Mouse (Mus musculus): ENCODE results near the gene Plxnb1. TPM values are rescaled to one million over a fixed set of nuclear protein-coding genes. Genes with fewer than 3 reads are reported as not detected.

The Plxnb1 gene
- total and polyA plus RNA-seq, 3 experiments = under 0.01 TPM; not detected in 2

- no peak overlapping the region for H3K4me2 ChIP-seq (ENCODE audit: insufficient read depth, low read depth, poor library complexity, severe bottlenecking)
- no peaks in the 10 kb centered on the region for H3K79me2 ChIP-seq (replicated peaks; ENCODE audit: control insufficient read depth, extremely low read depth, insufficient read depth, poor library complexity, severe bottlenecking)
- no peak for DNase-seq (ENCODE audit: extremely low read depth)
- H3K36me3 ChIP-seq (replicated peaks in 1 of 2; ENCODE audit: control insufficient read depth in 1 of 2, insufficient read depth in 1 of 2, low read length in 1 of 2) = peaks cover 0 to under 1% of the 10 kb centered on the region in 2 experiments
- TF ChIP-seq UBTF (IDR thresholded peaks at IDR 0.05; ENCODE audit: low read depth, low read length) (no peak), USF1 (IDR thresholded peaks at IDR 0.05; ENCODE audit: low read depth, low read length) (no peak), E2F4 (IDR thresholded peaks at IDR 0.05; ENCODE audit: insufficient replicate concordance, low read depth, low read length) (no peak), MXI1 (IDR thresholded peaks at IDR 0.05; ENCODE audit: low read depth, low read length) (no peak), ELF1 (IDR thresholded peaks at IDR 0.05; ENCODE audit: low read depth, low read length) (no peak), TCF12 (IDR thresholded peaks at IDR 0.05; ENCODE audit: low read depth, low read length) (no peak), CTCF (conservative IDR thresholded peaks at IDR 0.05 in 1 of 2, IDR thresholded peaks at IDR 0.05 in 1 of 2; ENCODE audit: low read depth in 2 of 2, low read length in 2 of 2) (no peak)
- no peak overlapping the region for H3K9ac ChIP-seq (ENCODE audit: insufficient read depth, low read depth)
- no peaks in the 10 kb centered on the region for H3K9me3 ChIP-seq (replicated peaks; ENCODE audit: low read length)
- peaks cover 4 to 9% of the 10 kb centered on the region in 2 experiments; a peak in 2 of 4 replicates for H3K4me1 ChIP-seq (ENCODE audit: control insufficient read depth in 1 of 2, insufficient read depth in 2 of 2)
- no peak overlapping the region for H3K27ac ChIP-seq (ENCODE audit: insufficient read depth, low read depth)
- dilution Hi-C loops (cut with MboI; ENCODE audit: extremely low pct_ligation_motif_present, extremely low pct_unique_long_range_greater_than_20kb, low sequenced_read_pairs) = no loop called here
- in situ Hi-C loops (cut with MboI; ENCODE audit: low pct_ligation_motif_present, low pct_unique_long_range_greater_than_20kb, low sequenced_read_pairs) = no loop called here
- H3K27me3 ChIP-seq (replicated peaks) = peaks cover 88% of the 10 kb centered on the region
- H3K4me3 ChIP-seq (replicated peaks in 1 of 3; ENCODE audit: low read depth in 2 of 3, low read length in 2 of 3, poor library complexity in 1 of 3) = no peak overlapping the region
Measured at GRCm38 (mm10) chr9:109098366-109098765, 3.2 kb downstream of the Plxnb1 start.

DNA sequence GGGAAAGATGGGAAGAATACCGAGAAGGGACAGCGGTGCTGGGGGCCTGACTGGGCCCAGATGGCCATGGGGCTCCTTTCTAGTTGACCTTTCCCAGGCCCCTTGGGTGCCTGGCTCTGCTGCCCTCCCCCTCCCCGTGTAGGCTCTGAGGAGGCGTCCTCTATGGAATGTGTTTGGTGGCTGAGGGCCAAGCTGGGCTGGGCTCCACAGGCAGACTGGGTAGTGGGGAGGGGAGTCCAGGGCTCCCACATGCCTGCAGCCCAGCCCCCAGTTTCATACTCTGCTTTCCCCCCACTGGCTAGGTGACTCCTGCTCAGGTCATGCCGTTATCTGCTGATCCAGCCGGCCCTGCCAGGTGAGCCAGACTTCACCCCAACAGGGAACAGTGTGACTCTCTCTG, 3.8 kb downstream of the Plxnb1 start:
- Histone ChIP-seq H3K79me2 (replicated peaks; ENCODE audit: control insufficient read depth, extremely low read depth, insufficient read depth, poor library complexity, severe bottlenecking) (no peaks in the 10 kb centered on the region), H3K4me2 (ENCODE audit: insufficient read depth, low read depth, poor library complexity, severe bottlenecking) (no peak overlapping the region), H3K4me1 (ENCODE audit: control insufficient read depth in 1 of 2, insufficient read depth in 2 of 2) (peaks cover 4 to 9% of the 10 kb centered on the region in 2 experiments; a peak in 2 of 4 replicates), H3K27ac (ENCODE audit: insufficient read depth, low read depth) (no peak overlapping the region), H3K9me3 (replicated peaks; ENCODE audit: low read length) (no peaks in the 10 kb centered on the region), H3K4me3 (replicated peaks in 1 of 3; ENCODE audit: low read depth in 2 of 3, low read length in 2 of 3, poor library complexity in 1 of 3) (no peak overlapping the region), H3K36me3 (replicated peaks in 1 of 2; ENCODE audit: control insufficient read depth in 1 of 2, insufficient read depth in 1 of 2, low read length in 1 of 2) (no peaks in the 10 kb centered on the region), H3K9ac (ENCODE audit: insufficient read depth, low read depth) (no peak overlapping the region), H3K27me3 (replicated peaks) (peaks cover 94% of the 10 kb centered on the region)
- TF ChIP-seq TCF12 (IDR thresholded peaks at IDR 0.05; ENCODE audit: low read depth, low read length) (no peak), SMC3 (IDR thresholded peaks at IDR 0.05; ENCODE audit: low read depth, low read length) (no peak), MAFK (IDR thresholded peaks at IDR 0.05; ENCODE audit: insufficient replicate concordance, low read length) (no peak), PAX5 (IDR thresholded peaks at IDR 0.05; ENCODE audit: low read length) (no peak), NRF1 (IDR thresholded peaks at IDR 0.05; ENCODE audit: low read depth, low read length) (no peak), USF2 (conservative IDR thresholded peaks at IDR 0.05; ENCODE audit: low read depth, low read length) (no peak), MEF2A (IDR thresholded peaks at IDR 0.05; ENCODE audit: borderline replicate concordance, low read depth, low read length) (no peak), ELF1 (IDR thresholded peaks at IDR 0.05; ENCODE audit: low read depth, low read length) (no peak), NELFE (IDR thresholded peaks at IDR 0.05; ENCODE audit: low read depth, low read length) (no peak), POLR2AphosphoS2 (IDR thresholded peaks at IDR 0.05; ENCODE audit: low read depth, low read length) (no peak), EP300 (IDR thresholded peaks at IDR 0.05; ENCODE audit: low read length) (no peak), TBP (conservative IDR thresholded peaks at IDR 0.05; ENCODE audit: low read depth, low read length) (no peak), BHLHE40 (IDR thresholded peaks at IDR 0.05; ENCODE audit: low read depth, low read length) (no peak), IRF4 (IDR thresholded peaks at IDR 0.05; ENCODE audit: low read depth, low read length) (no peak), JUND (conservative IDR thresholded peaks at IDR 0.05; ENCODE audit: low read depth, low read length) (no peak), ZKSCAN1 (IDR thresholded peaks at IDR 0.05; ENCODE audit: borderline replicate concordance, low read depth, low read length) (no peak), MXI1 (IDR thresholded peaks at IDR 0.05; ENCODE audit: low read depth, low read length) (no peak), MAZ (IDR thresholded peaks at IDR 0.05; ENCODE audit: low read depth, low read length) (no peak)
- in situ Hi-C loops (cut with MboI; ENCODE audit: low pct_ligation_motif_present, low pct_unique_long_range_greater_than_20kb, low sequenced_read_pairs) (no loop called here), dilution Hi-C loops (cut with MboI; ENCODE audit: extremely low pct_ligation_motif_present, extremely low pct_unique_long_range_greater_than_20kb, low sequenced_read_pairs) (no loop called here)
- DNase-seq (ENCODE audit: extremely low read depth) = no peak

Data from CH12.LX (cell line).